Mouse (Mus musculus) gastrocnemius, adult 2 months (tissue): ENCODE measurements around the gene B3gnt2. TPM values are rescaled to one million over a fixed set of nuclear protein-coding genes. Genes with fewer than 3 reads are reported as not detected.

Experiments
- DNase-seq: peaks from one replicate; pipeline ENCODE4 v3.0.0; 2022
- H3K27ac ChIP-seq: fragments of 200-600 bp; 2 replicates; pipeline ENCODE4 v1.8.1; 2022; ENCODE audit warnings: mild to moderate bottlenecking
- H3K4me3 ChIP-seq: fragments of 200-600 bp; 2 replicates; pipeline ENCODE4 v1.8.1; 2022; ENCODE audit warnings: mild to moderate bottlenecking, moderate library complexity
- CTCF ChIP-seq: fragments of 200-600 bp; IDR thresholded peaks from 2 replicates; pipeline ENCODE4 v1.8.1; 2022; ENCODE audit warnings: antibody characterized with exemption, mild to moderate bottlenecking, moderate library complexity
- intact Hi-C: fragments of 180-260 bp; cut with DNase I; formaldehyde crosslinking; loops from one replicate; pipeline ENCODE4 v1.15.1; 2025
- total RNA-seq, 2 experiments: library from RNA; stranded (reverse); gene quantifications; 2 replicates each; pipeline ENCODE4 v1.2.3; 2021

The B3gnt2 gene
- total RNA-seq, 2 experiments from 2014 or later = 1.6 to 2.1 TPM

DNA sequence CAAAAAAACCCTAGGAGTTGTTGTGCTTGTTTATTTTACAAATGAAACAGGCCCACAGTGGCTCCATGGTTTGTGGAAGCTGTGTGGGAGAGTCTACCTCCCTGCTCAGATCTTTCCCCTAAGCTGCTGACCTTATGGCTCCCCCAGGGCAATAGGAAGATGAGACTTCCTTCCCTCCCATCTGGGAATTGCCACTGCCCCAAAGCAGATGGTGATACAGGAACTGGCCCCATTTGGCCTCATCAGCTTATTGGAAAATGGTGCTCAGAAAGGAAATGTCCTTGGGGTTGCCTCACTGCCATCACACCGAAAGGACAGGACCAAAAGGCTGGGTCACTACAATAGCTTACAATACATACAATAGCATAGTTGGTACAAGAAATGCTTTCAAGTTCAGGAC lies 97.7 kb downstream of the B3gnt2 start:
- H3K27ac ChIP-seq = no peak overlapping the region
- H3K4me3 ChIP-seq = no peak overlapping the region
- no peak for TF ChIP-seq CTCF
- DNase-seq = no peak
- intact Hi-C loops = loop anchor here (5.0 kb wide), 1 partner anchor 34 kb away; no protein-coding TSS in a partner anchor

DNA sequence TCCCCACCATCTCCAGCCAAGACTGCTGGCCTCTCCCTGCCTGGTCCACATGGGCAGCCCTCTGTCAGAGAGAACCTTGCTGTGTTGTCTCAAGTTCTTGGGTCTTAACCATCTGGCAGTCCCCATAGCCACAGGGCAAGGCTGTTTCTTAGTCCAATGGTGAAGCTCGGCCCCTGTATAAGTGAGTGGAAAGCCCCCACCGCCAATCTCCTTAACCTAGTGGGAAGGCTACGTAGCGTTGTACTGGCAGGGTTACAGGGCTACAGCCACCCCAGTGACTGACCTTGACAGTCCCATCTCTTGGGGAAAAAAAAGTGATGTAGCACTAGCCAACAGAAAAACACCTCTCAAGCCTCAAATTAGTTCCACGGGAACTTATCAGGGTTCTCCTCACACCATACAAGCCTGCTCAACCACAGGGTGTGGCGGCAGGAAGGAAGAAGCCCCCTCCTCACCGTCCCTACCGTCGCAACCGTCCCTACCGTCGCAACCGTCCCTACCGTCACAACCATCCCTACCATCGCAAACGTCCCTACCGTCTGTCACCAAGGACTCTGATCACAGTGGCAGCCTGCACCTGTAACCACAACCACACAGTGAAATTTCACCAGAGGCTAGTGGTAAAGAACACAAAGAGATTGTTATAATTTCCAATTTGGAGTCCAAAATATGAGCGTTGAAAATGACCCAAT lies 98.4 kb downstream of the B3gnt2 start:
- no peak for DNase-seq
- TF ChIP-seq CTCF = no peak
- intact Hi-C loops = loop anchor here (5.0 kb wide), 1 partner anchor 35 kb away; no protein-coding TSS in a partner anchor
- no peak overlapping the region for H3K27ac ChIP-seq
- H3K4me3 ChIP-seq = no peak overlapping the region

DNA sequence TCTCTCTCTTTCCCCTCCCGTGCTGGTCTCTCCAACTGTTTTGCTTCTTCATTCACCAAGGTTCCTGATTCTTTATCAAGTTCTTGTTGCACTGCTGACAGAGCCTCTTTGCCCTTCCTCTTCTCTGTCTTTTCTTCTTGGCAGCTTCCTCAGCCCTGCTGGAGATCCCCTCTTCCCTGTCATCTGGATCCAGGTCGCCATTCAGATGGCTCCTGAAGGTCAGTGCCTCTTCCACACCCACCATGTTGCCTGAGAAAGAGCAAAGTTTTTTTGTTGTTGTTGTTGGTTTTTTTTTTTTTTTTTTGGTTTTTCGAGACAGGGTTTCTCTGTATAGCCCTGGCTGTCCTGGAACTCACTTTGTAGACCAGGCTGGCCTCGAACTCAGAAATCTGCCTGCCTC lies 101.0 kb downstream of the B3gnt2 start:
- no peak for TF ChIP-seq CTCF
- DNase-seq = no peak
- Histone ChIP-seq H3K4me3 (no peak overlapping the region), H3K27ac (no peak overlapping the region)
- intact Hi-C loops = loop anchor here (5.0 kb wide), 1 partner anchor 38 kb away; no protein-coding TSS in a partner anchor

DNA sequence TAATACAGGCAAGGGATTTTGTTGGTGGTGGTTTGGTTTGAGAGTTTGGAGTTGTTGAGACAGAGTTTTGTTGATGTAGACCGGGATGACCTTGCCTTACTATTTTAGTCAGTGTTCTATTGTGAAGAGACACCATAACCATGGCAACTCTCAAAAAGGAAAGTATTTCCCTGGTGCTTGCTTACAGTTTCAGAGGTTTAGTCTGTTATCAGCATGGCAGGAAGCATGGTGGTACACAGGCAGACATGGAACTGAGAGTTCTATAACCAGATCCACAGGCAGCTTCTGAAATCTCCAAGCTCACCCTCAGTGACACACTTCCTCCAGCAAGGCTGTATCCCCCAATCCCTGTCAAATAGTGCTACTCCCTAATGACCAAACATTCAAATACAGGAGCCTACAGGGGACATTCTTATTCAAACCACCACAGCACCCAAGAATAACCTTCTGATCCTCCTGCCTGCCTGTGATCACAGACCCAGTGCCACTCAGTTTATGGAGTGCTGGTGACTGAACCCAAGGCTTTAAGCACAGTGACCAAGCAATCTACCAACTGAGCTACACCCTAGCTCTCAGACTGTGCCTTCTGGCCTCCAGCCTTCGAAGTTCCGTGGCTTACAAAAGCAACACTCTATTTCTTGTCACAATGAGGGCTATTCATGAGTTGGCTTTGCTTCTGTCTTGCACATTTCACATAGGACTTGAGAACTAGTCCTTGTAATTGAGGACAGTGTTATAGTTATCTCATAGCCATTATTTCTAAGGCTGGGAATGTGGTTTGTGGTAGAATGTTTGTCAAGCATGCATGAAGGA lies 104.4 kb downstream of the B3gnt2 start:
- DNase-seq = no peak
- Histone ChIP-seq H3K27ac (no peak overlapping the region), H3K4me3 (no peak overlapping the region)
- intact Hi-C loops = no loop called here
- no peak for TF ChIP-seq CTCF

DNA sequence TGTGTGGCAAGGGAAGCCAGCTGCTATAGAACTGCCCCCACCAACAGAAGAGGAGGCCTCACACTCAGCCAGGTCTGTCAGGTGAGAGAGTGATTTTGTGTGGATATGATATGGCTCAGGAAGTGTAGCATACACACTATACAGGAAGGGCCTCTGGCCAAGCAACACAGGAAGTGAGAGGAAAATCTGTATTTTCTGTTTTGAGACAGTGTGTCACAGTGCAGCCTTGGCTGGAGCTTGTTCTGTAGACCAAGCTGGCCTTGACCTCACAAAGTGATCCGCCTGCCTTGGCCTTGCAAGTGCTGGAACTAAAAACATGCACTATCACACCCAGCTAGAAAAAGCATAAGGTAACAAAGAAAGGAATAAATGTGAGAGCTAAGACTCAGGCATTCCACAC lies 105.6 kb downstream of the B3gnt2 start:
- intact Hi-C loops = no loop called here
- no peak for DNase-seq

DNA sequence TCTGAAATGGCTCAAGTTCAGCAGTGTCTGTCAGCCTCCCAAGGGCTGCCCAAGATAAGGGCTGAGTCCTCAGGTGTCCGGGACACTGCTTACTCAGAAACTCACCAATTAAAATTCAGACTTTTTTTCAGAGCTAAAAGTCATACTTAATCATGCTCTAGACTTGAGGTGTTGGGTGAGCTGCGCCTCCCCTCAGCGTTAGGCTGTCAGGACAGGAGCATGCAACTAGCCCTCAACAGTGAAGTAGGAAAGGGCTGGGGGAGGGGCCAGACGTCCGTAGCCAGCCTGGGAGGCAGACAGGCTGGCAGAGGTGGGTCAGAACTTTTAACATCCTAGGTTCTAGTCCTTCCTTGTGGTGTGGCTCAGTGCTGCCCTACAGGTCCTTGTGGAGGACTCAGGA lies 108.2 kb downstream of the B3gnt2 start:
- intact Hi-C loops = no loop called here
- no peak for DNase-seq
- Histone ChIP-seq H3K27ac (no peak overlapping the region), H3K4me3 (no peak overlapping the region)
- no peak for TF ChIP-seq CTCF

More for the DNA sequence above, 105.6 kb downstream of the B3gnt2 start:
- Histone ChIP-seq H3K27ac (no peak overlapping the region), H3K4me3 (no peak overlapping the region)
- TF ChIP-seq CTCF = no peak

DNA sequence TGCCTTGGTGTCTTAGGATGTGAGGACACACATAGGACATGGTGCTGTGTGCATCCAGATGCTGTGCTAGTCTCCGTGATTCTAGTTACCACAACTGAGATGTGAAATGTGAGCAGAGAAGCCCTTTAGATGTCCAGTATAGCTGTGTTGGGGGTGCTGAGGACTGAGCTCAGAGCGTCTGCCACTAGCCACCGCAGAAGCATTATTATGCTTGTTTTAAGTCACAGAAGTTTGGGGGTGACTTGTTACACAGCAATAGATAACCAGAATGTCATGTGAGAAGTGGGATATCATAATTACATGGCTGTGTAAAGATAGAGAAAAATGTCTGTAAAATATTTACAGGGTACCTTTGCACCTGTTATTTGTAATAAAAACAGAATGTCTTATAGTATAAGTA lies 109.2 kb downstream of the B3gnt2 start:
- intact Hi-C loops = no loop called here
- Histone ChIP-seq H3K27ac (no peak overlapping the region), H3K4me3 (no peak overlapping the region)
- DNase-seq = no peak
- TF ChIP-seq CTCF = no peak

DNA sequence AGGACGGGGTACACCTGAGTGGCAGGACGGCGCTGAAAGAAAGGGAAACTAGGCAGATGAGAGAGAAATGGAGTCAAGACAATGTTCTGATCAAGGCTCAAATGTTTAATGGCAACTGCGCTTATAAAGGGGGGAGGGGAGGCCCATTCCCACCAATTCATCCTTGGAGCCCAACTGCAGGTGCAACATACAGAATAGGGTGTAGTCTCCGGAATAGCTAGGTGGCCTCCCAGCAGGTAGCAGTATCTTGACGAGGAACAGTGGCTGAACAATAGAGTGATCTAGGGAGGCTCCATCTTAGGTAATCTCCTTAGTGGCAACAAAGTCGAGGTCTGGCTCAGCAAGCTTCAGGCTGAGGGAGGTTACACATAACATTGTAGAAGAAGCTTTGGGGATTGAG lies 113.4 kb downstream of the B3gnt2 start:
- no peak for DNase-seq
- intact Hi-C loops = no loop called here
- Histone ChIP-seq H3K4me3 (no peak overlapping the region), H3K27ac (no peak overlapping the region)
- TF ChIP-seq CTCF = no peak

DNA sequence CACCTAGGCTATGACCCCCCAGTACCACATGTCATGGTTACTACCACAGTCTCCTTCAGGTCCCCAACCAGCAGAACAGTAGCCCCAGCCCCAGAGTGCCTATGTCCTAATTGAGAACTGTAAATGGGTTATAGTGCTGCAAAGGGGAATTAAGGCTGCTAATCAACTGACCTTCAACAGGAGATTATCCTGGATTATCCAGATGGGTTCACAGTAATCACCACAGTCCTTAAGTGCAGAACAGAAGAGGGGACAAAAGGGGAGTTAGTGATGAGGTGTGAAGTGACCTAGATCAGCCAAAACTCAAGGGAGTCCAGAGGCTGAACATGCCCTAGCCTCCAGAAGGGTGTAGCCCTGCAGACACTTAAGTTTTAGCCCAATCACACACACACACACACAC lies 115.4 kb downstream of the B3gnt2 start:
- H3K4me3 ChIP-seq = no peak overlapping the region
- intact Hi-C loops = no loop called here
- no peak for DNase-seq
- TF ChIP-seq CTCF = no peak
- no peak overlapping the region for H3K27ac ChIP-seq

DNA sequence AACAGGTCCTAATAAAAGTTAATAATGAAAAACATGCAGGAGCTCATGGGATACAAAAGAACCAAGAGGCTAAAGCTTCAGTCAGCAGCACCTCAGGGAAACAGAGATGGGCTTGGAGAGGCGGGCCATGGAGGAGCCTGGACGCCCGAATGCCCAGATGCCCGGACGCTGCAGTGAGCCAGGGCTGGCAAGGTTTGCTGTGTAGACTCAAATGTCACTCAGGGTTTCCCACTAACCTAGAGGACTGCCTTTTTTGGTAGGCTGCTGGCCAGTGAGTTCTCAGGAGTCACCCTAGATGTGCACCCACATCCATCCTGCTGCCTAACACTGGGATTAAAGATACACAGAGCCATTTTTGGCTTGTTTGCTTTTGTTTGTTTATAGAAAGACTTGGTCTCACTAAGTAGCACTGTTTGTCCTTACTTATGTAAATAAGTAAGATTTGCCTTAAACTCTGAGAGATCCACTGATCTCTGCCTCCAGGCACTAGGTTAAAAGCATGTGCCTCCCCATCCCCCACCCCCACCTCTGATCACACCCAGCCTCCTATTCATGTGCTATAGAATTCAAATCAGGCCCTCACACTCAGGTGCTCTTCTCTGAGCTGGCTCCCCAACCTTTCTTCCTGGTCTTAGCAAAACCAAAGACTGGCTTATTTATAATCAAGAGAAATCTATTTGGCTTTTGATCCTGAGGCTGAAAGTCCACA lies 117.0 kb downstream of the B3gnt2 start:
- Histone ChIP-seq H3K27ac (no peak overlapping the region), H3K4me3 (no peak overlapping the region)
- no peak for TF ChIP-seq CTCF
- intact Hi-C loops = no loop called here
- DNase-seq = peak; percentile 82

DNA sequence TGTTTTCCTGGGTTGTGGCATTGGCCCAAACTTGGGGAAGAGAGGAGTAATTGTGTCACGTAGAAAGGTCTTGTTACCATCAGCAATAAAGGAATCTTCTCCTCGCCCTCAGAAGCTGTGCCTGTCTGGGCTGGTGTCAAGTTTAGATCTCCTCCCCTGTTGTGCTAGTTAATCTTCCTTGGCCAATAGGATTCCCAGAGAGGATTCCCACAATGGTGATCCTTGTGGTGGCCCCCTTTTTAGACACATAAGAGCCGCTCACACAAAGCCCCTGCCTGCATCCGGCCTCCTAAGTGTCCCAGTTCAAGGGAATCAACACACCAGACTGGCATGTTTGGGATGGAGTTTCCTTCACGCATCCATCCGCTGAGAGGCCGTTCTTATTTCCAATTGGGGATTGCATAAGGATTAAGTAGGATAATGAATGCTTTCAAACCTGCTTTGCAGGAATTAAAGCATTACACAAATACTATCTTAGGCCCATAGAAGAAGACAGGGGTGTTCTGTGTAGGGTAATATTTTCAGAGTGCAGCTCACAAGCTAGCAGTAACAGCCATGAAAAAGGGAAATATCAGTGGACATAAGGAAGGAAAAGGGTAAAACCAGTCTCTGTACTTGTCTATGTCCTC lies 118.6 kb downstream of the B3gnt2 start:
- no peak for TF ChIP-seq CTCF
- H3K27ac ChIP-seq = no peak overlapping the region
- intact Hi-C loops = no loop called here
- DNase-seq = no peak
- H3K4me3 ChIP-seq = no peak overlapping the region

DNA sequence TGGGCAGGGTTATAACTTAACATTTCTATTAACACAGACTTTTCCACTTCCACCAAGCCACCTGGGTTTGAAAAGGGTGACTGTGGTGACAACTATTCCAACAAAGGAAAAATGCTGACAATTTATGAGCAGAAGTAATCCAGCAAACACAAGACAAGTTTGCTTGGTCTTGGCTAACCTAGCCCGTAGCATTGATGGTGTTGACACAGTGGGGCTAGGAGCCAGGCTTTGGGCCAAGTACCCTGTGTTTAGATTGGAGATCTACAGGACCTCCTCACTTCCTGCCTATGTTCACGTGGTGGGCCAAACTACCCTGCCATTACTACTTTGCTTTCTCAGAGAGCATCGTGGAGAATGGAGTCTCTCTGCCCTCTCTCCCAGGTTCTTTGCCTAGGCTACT lies 119.3 kb downstream of the B3gnt2 start:
- Histone ChIP-seq H3K4me3 (no peak overlapping the region), H3K27ac (no peak overlapping the region)
- DNase-seq = no peak
- no peak for TF ChIP-seq CTCF
- intact Hi-C loops = no loop called here
